Mouse (Mus musculus) layer of hippocampus, postnatal 14 days (tissue): ENCODE measurements at regions not wholly inside any gene's neighbourhood (a gene's known extent, or its start where the extent isn't known, plus 50 kb on each side); places are given as distances from the start of the nearest gene placed in this dataset.

ENCODE experiments used
- DNase-seq, 2 experiments: peaks; one replicate each; pipeline ENCODE4 v3.0.0; 2021 to 2022; ENCODE audit warnings: low spot score in 2 of 2, mixed read lengths in 1 of 2

DNA sequence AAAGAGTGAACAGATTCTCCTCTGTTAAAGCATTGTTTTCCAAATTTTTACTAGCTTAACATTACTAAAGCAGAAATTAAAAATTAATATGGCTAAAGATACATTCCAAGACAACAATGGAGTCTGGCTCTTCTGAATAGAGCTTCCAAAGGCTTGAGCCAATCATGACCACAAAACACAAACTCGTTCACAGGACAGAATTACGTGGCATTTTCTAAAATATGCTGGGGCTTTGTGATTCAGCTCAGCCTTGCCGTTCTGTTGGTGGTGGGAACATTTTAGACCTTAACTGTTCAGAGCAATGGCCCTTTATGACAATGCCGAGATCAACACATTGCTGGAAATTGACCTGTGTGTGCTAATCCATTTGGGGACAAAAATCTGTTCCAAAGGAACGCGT is 318.7 kb downstream of the Setd4 start:
- no peak for DNase-seq

DNA sequence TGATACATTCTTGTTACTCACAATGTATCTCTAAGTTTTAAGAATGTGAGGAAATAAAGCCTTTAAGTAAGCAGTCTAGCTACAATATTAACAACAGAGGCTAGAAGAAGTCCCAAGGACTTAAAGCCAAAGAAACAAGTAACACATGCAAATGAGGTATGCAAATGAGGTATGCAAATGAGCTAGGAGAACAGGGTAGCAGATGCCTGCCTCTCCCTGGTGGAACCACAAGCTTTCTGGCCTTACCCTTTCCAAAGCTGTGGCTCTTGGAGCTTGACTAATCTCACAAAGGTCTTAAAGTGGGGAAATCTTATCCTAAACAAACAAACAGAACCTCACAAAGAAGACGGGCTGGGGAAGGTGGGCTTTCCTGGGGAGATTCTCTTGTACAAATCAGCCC is 322.1 kb downstream of the Setd4 start:
- no peak for DNase-seq

DNA sequence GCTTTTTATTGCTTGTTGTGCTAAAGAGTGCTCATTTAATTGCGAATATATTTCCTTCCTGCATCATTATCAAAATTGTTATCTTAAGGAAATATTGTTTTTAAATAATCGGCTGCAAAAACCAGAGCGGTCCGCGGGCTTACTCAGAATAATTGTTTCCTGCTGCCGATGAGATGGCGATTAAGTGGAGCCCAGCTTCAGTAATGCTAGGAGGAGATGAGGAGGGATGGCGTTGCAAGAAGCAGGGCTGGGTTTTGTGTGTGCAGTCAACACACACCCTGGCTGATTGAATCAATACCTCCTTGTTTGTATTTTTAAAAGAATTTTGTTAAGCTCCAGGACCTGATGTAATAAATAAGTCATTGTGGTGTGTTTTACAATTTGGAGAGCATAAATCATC is 331.2 kb downstream of the Setd4 start:
- DNase-seq = no peak

DNA sequence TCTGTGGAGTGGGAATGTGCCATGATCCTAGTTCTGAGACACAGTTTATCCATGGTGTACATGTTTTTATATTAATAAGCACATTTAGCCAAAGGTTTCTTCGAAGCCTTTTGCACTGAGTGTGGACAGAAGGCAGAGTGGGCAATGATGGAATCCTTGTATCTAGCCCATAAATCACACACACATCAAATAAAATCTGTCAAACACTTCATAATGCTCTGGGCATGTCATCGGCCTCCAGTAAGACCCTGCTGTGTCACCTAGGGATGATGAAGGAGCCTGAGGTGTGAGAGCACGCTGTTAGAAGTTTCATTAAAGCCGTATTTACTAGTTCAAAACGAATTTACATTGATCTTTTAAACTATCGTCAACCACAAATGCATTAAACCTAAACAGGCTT is 331.7 kb downstream of the Setd4 start:
- no peak for DNase-seq

DNA sequence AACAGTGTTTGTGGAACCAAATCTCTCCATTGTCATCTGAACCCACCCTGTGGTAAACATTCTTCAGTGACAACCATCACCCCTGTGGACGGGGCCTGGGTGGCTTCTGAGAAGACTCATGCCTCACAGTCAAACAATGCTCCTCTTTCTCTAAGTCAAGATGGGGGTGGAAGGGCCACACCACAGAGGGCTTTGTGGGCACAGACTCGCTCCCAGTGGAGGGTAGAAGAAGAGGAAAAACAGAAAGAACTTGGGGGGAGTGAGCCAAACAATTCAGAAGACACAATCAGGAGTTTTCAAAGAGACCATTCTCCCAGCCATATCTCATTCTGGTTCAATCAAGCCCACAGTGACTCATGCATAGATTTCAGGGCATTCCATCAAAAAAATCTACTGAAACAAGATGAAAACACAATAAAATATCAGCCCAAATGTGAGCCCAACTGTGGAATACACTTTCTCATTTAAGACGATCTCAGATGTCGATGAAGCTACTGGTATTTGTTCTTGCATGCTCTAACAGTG is 339.7 kb downstream of the Setd4 start:
- DNase-seq = no peak

DNA sequence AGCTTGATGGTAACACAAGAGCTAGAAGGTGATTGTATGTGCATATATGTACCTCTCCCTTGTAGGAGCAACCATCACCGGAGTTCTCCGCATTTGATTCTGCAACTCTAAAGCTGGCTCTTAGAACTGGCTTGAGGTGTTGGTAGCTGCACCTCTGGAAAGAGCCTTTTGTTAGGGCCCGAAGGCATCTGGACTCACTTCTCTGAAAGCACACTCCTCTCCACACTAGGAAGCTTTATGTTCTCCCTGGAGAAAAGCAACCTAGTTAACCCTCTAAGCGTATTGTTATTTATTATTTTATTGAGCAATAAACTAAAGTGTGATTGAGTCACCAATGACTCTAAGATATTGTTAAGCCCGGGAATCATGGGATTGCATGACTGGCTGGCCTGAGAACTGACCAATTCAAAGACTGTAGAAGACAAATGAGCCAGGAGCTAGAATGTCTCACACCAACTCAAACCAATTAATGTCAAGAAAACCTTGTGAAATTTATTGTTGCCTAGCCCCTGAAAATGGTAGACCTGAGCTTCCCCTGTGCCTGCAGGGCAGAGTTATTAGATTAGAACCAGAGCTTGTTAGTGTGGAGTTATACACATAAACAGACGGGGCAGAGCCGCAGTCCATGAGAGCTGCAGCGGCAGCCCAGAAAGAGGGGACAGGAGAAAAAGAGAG is 340.6 kb downstream of the Setd4 start:
- no peak for DNase-seq

DNA sequence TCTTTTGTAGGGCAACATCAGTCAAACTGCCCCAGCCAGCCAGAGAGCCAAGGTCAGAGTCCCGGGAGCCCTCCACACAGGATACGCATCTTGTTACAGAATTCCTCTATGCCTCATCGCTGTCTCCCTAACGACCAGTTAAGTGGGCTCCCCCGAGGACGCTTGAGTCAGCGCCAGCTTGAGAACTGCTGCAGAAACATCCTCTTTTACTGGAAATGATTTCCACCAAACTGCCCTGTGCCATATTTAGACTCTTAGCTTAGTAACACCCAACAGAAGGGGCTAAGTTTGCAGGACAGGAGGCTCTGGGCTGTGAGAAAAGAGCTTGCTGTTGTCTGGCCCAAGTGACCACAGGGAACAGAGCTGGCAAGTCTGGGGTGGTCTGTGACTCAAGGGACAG is 357.0 kb downstream of the Setd4 start:
- DNase-seq = peak in 1 of 2 experiments; percentile 8

DNA sequence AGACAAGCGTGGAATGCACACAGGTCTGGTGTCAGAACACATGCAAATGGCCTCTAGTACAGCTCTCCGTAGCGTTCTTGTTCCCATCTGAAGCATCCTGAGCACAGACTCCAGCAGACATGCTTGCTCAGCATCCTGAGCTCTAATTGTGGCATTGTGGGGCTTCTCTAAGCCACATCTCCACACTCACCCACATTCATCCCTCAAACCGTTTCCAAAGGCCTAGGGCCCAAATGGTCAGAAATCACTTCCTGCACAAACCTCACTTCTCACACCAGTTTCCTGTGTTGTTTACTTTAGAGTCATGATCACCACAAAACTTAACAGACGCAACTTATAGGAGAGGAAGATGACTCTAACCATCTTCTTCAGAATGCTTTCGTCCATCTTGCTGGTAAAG is 358.1 kb downstream of the Setd4 start:
- no peak for DNase-seq

DNA sequence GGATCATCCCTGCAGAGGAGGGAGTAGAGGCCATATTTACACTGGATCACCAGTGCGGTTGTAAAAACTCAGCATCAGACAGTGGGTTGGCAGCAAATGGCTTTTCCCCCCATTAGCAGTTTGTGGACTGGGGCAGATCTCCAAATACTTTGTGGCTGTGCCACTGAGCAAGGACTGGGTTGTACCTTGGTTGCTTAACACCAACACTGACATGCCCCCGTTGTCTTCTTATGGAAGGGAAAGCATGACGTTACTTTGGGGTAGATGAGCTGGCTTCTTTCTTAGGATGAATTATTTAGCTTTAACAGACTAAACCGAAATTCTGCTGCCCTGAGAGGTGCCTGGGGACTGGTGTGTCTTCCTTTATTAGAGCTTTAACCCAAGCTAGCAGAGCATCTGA is 365.0 kb downstream of the Setd4 start:
- DNase-seq = no peak

DNA sequence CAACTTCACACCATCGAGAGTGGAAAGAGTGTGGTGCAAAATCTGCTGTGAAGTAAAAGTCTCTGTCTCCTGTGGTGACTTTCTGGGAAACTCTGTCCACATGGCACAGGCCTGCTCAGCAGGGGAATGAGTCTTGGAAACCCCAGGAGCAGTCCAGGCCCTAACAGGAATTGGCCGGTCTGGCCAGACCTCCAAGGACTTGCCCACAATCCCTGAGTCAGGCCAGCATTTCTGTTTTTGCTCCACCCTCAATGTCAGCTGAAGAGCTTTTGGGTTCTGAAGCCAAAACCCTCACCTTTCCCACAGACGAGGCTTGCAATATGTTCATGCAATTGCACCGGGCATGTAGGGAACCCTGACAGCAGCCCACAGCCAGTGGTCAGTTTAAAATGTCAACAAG is 365.5 kb downstream of the Setd4 start:
- DNase-seq = no peak

DNA sequence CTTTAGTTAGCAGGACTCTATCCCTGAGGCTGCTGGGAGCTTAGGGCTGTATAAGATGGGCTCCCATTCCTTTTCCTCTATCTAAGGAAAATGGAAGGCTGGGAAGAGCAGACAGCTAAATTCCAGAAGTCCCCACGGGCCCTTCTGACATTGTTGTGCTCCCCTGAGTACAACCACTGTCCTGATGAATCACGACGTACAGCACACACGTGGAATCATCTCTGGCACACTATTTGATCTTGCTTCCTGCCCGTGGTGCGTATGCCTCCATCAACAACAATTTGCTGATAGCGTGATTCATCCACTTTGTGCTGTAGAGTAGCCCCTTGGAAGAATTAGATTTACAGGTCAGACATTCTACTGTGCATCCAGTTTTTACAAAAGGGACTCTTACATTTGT is 378.2 kb downstream of the Setd4 start:
- no peak for DNase-seq

DNA sequence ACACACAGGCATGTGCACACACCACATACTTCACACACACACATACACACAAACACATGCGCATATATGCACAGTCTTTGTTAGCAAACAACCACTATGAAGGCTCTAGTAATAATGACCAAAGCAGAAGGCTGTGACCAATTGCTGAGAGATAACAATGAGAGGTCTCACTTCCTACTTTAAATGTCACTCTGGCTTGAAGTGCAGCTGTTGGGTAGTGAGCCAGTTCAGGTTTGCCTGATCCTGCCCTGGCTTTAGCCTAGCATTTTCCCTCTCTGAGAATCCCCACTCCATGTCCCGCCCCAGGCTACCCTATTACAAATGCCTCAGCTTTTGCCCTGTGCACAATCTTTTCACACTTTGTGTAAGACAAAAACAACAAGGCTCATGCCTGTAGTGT is 378.7 kb downstream of the Setd4 start:
- no peak for DNase-seq

DNA sequence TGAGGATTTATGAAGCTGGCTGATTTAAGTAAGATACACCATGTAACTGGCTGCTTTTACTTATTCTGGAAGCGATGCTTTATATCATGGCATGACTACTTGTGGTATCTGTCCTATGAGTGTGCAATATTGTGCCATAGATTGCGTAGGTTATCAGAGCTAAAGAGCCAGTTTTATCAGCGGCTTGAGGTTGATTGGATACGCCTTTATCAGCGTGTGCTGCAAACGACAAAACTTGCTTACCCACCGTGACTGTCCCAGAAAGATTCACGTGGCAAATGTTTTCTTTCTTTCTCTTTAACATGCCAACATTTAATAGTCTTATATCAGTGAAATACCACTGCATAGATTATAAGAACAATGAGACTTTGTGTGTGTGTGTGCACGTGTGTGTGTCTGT is 384.1 kb downstream of the Setd4 start:
- no peak for DNase-seq

DNA sequence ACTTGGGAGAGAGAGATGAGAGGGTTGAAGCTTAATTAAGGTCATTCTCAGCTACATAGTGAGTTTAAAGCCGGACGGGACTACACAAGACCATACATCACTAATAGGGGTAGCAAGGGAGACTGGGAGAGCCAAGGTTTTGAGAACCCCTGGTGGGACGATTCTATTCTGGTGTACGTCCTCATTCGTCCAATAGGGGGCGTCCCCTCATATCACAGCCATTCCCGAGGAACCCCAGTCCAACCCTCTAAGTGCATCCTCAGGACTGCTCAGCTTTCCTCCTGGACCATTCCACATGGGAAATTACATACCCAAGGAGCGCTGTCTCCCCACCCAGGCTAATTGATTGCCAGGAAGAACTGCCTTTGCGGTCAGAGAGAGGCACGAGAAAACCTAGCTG is 385.5 kb downstream of the Setd4 start:
- no peak for DNase-seq

DNA sequence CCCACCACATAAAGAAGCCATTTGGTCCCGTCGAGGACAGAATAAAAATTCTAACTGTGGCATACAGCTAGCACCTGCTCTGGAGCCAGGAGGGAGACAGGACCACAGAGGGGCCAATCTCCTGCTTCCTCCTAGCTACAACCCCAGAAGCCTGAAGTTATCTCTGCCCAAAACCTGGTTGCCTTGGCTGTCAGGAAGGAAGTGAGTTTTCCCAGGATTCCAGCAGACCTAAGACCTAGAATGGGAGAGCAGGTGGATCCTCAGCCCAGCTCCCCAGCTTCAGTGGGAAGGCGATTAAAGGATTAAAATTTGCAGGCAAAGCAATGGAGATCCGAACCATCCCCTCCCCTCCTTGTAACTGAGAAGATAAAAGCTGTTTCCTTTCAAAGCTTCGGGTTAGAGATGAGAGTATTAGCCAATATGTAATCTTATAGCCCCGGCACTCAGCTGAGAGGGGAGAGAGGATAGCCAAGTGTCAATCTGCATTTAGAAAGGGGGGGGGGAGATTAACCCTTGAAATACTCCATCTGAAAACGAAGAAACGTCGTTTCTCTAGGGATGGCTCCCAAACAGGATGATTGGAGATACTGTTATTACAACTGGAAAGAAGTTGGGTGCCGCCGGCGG is 386.1 kb downstream of the Setd4 start:
- no peak for DNase-seq

DNA sequence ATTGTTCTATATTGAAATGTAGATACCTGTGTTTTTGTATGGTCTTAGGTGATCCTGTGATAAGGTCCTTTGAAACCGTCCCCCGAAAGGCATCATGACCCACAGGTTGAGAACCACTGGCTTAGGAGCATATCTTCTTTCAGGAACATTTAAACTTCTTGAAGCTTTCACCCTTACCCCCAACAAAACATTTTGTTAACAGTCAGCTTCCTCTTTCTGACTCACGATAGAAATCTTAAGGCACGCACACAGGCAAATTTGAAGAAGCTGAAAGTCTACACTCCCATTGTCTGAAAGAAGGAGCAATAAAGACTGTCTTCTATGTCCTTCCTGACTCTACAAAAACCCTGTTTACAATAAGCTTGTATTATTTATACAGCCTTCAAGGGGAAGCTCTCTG is 388.2 kb downstream of the Setd4 start:
- DNase-seq = no peak

DNA sequence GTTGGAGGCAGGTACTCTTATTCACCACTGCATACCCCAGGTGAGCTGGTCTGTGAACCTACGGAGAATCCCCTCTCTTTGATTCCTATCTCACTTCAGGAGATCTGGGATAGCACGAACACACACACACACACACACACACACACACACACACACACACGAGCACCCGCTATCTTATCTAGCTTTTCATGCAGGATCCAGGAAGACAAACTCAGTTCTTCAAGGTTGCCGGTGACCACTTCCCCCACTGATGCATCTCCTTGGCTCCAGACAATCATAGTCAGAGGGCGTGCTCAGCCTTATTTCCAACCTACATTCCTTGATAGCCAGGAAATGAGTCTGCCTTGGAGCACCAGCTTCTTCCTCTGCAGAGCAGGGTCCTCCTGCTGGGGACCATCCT is 387.7 kb upstream of the Runx1 start:
- no peak for DNase-seq

DNA sequence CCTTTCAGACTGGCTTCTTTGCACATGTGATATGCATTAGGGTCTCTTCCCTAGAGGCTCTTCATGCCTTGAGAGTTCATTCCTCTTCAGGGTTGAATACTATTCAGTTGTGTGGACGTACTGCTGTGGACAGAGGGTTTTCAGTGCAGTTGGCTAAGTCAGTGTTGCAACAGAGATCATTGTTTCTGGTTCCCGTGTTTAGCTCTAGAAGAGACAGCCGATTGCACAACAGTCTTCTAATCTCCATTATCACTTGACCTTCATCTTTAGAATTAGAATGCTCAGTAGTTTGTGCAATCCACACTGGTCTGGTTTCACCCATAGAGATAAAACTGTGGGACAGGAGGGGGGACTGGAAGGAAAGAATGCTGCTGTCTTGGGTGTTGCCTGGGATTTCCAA is 381.7 kb upstream of the Runx1 start:
- no peak for DNase-seq

DNA sequence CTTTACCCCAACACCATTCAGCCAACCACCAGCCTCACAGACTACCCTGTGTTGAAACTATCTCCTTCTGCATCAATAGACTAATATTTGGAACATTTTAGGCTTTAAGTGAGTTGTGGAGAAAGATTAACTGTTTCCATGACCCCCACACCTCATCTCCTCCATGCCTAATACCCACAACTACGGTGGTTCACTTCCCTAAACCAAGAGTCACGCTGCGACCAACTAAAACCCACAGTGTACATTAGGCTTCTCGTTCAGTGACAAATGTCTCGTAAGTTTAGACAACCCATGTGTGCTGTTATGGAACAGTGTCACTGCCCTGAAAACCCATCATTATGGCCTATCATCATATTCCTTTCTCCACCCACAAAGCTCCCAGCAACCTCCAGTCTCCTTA is 381.3 kb upstream of the Runx1 start:
- no peak for DNase-seq

DNA sequence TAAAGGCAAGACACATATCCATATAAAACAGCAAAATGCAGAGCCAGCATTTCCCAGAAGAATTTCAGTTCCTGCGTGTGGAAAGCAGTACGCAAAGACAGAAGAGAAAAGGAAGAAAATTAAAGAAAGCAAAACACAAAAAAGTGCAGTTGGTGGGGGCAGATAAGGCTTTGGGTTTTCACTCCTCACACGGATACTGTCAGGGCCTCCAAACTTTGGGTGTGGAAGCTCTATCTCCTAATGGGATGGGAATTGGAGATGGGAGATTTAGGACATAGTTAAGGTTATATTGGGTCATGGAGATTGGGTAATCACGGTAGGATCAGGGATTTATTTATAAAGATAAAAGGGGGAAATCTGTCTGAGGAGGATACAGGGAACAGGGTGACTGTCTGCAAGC is 380.4 kb upstream of the Runx1 start:
- no peak for DNase-seq

DNA sequence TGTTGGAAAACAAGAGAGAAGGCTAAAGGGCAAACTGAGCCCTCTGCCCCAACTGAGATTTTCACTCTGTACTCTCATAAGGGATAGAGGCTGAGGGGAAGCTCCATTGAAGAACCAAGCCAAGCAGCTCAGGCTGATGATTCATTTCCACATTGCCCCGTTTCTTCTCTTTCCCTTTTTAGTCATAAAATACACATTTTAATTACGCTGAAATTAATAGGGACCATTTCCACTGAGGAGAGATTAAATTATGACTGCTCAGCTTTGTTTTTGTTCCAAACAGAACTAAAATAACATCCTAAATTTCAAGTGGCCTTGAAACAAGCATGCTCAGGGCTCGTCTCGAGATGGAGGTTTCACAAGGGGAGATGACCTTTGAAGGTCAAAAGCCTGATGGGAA is 378.7 kb upstream of the Runx1 start:
- DNase-seq = no peak

DNA sequence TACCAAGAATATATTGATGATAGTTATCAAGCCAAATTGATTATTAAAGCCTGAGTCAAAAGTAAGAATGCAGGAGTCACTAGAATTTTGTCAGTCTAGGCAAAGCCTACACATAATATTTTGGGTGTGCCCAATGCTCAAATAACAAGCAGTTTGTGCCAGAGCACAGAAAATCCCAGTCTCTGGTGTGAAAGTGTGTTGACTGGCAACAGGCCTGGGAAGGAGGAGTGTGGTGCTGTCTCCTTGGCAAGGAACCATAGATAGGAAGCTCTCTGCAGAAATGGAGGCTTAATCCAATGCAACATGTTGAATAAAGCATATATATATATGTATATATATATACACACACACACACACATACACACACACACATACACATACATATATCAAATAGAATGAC is 376.6 kb upstream of the Runx1 start:
- no peak for DNase-seq

DNA sequence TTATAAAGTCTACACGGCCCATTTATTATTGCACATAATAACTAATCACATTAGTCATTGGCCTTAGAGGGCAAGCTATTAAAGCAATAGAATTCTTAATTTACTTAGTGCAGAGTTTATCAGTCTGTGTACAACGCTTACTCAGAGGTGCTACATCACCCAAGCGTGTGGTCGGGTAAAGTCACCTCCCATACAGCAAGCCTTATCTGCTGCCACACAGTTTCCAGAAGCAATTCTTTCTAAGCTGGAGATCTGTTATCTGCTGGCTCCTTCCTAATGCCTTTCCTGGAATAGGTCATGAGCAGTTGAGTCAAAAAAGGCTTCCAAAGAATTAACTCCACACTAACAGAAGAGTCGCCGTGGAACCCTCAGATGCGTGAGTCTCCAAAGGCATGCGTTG is 371.4 kb upstream of the Runx1 start:
- DNase-seq = no peak
